Mouse (Mus musculus) CH12.LX (cell line): ENCODE results near the gene Acot7. TPM values are rescaled to one million over a fixed set of nuclear protein-coding genes. Genes with fewer than 3 reads are reported as not detected.

Experiments used
- DNase-seq: peaks from one replicate; pipeline ENCODE4 v3.0.0-alpha.2; 2013; ENCODE audit errors: extremely low read depth
- H3K27ac ChIP-seq: 2 replicates; pipeline ENCODE4 v1.5.1; 2012; ENCODE audit warnings: low read depth, mild to moderate bottlenecking, control low read depth, moderate library complexity; ENCODE audit not compliant: insufficient read depth
- H3K27me3 ChIP-seq: replicated peaks from 2 replicates; pipeline ENCODE3; 2012; ENCODE audit warnings: inconsistent platforms
- H3K36me3 ChIP-seq, 2 experiments: replicated peaks in 1 of 2; 2 replicates each; pipeline versions ENCODE3 to v1.6.1; 2012; ENCODE audit warnings: inconsistent platforms in 1 of 2, low read length in 1 of 2, mild to moderate bottlenecking in 1 of 2, mixed read lengths in 1 of 2, moderate library complexity in 1 of 2; ENCODE audit not compliant: control insufficient read depth in 1 of 2, insufficient read depth in 1 of 2
- H3K4me1 ChIP-seq, 2 experiments: 2 replicates each; pipeline ENCODE4 v1.6.1; 2012; ENCODE audit warnings: inconsistent platforms in 1 of 2, moderate library complexity in 1 of 2; ENCODE audit not compliant: insufficient read depth in 2 of 2, control insufficient read depth in 1 of 2
- H3K4me2 ChIP-seq: 2 replicates; pipeline ENCODE4 v1.6.1; 2012; ENCODE audit warnings: low read depth, mild to moderate bottlenecking, control low read depth; ENCODE audit not compliant: poor library complexity, insufficient read depth, severe bottlenecking
- H3K4me3 ChIP-seq, 3 experiments: fragments of 150-350 bp in 1 of 3; sonication (generic) in 1 of 3; replicated peaks in 1 of 3; 2 replicates each; pipeline versions ENCODE3 to v1.5.1; 2011 to 2012; ENCODE audit warnings: low read depth in 2 of 3, low read length in 2 of 3, mild to moderate bottlenecking in 2 of 3, moderate library complexity in 2 of 3, control low read depth in 1 of 3, improper control_type of control experiment in 1 of 3, inconsistent platforms in 1 of 3, mixed read lengths in 1 of 3; ENCODE audit not compliant: poor library complexity in 1 of 3
- H3K79me2 ChIP-seq: replicated peaks from 2 replicates; pipeline ENCODE4 v1.6.1; 2012; ENCODE audit warnings: mild to moderate bottlenecking, moderate library complexity; ENCODE audit not compliant: control insufficient read depth, poor library complexity, insufficient read depth, severe bottlenecking; ENCODE audit errors: extremely low read depth
- H3K9ac ChIP-seq: 2 replicates; pipeline ENCODE4 v1.6.1; 2012; ENCODE audit warnings: low read depth, mild to moderate bottlenecking, control low read depth, moderate library complexity; ENCODE audit not compliant: insufficient read depth
- H3K9me3 ChIP-seq: replicated peaks from 2 replicates; pipeline ENCODE3; 2012; ENCODE audit warnings: low read length, inconsistent platforms, mixed read lengths
- BHLHE40 ChIP-seq: IDR thresholded peaks from 2 replicates; pipeline ENCODE4 v1.6.1; 2011; ENCODE audit warnings: mild to moderate bottlenecking, low read depth, low read length, improper control_type of control experiment
- CHD1 ChIP-seq: IDR thresholded peaks from 2 replicates; pipeline ENCODE4 v1.6.1; 2012; ENCODE audit warnings: low read depth, low read length, improper control_type of control experiment, inconsistent platforms
- CTCF ChIP-seq, 2 experiments: IDR thresholded peaks in 1 of 2; conservative IDR thresholded peaks in 1 of 2; 2 replicates each; pipeline ENCODE4 v1.5.1; 2011 to 2012; ENCODE audit warnings: low read depth in 2 of 2, low read length in 2 of 2, improper control_type of control experiment in 1 of 2, inconsistent platforms in 1 of 2, mild to moderate bottlenecking in 1 of 2, moderate library complexity in 1 of 2
- ELF1 ChIP-seq: IDR thresholded peaks from 2 replicates; pipeline ENCODE4 v1.6.1; 2014; ENCODE audit warnings: low read depth, mild to moderate bottlenecking, inconsistent platforms, low read length, improper control_type of control experiment
- EP300 ChIP-seq: IDR thresholded peaks from 2 replicates; pipeline ENCODE4 v1.6.1; 2011; ENCODE audit warnings: low read length, improper control_type of control experiment
- IRF4 ChIP-seq: IDR thresholded peaks from 2 replicates; pipeline ENCODE4 v1.6.1; 2014; ENCODE audit warnings: low read depth, mild to moderate bottlenecking, inconsistent platforms, low read length, improper control_type of control experiment
- JUN ChIP-seq: IDR thresholded peaks from 2 replicates; pipeline ENCODE4 v1.6.1; 2011; ENCODE audit warnings: low read depth, mild to moderate bottlenecking, low read length, improper control_type of control experiment, moderate library complexity; ENCODE audit not compliant: insufficient read depth
- JUND ChIP-seq: conservative IDR thresholded peaks from 2 replicates; pipeline ENCODE4 v1.6.1; 2011; ENCODE audit warnings: low read depth, low read length, improper control_type of control experiment
- MAX ChIP-seq: IDR thresholded peaks from 2 replicates; pipeline ENCODE4 v1.6.1; 2011; ENCODE audit warnings: low read length, improper control_type of control experiment
- MAZ ChIP-seq: IDR thresholded peaks from 2 replicates; pipeline ENCODE4 v1.6.1; 2012; ENCODE audit warnings: low read depth, mild to moderate bottlenecking, inconsistent platforms, low read length, improper control_type of control experiment, moderate library complexity
- MXI1 ChIP-seq: IDR thresholded peaks from 2 replicates; pipeline ENCODE4 v1.6.1; 2011; ENCODE audit warnings: mild to moderate bottlenecking, low read depth, low read length, improper control_type of control experiment
- NRF1 ChIP-seq: IDR thresholded peaks from 2 replicates; pipeline ENCODE4 v1.6.1; 2014; ENCODE audit warnings: low read depth, mild to moderate bottlenecking, inconsistent platforms, low read length, improper control_type of control experiment, moderate library complexity
- POLR2A ChIP-seq: IDR thresholded peaks from 2 replicates; pipeline ENCODE4 v1.6.1; 2011; ENCODE audit warnings: low read depth, mild to moderate bottlenecking, improper control_type of control experiment, low read length
- POLR2AphosphoS2 ChIP-seq: IDR thresholded peaks from 2 replicates; pipeline ENCODE4 v1.6.1; 2011; ENCODE audit warnings: low read depth, low read length, improper control_type of control experiment
- RCOR1 ChIP-seq: conservative IDR thresholded peaks from 2 replicates; pipeline ENCODE4 v1.6.1; 2012; ENCODE audit warnings: low read depth, mild to moderate bottlenecking, inconsistent platforms, low read length, improper control_type of control experiment
- SMC3 ChIP-seq: IDR thresholded peaks from 2 replicates; pipeline ENCODE4 v1.6.1; 2011; ENCODE audit warnings: low read depth, low read length, improper control_type of control experiment
- TBP ChIP-seq: conservative IDR thresholded peaks from 2 replicates; pipeline ENCODE4 v1.6.1; 2011; ENCODE audit warnings: low read depth, low read length, improper control_type of control experiment
- TCF12 ChIP-seq: IDR thresholded peaks from 2 replicates; pipeline ENCODE4 v1.6.1; 2014; ENCODE audit warnings: low read depth, mild to moderate bottlenecking, inconsistent platforms, low read length, improper control_type of control experiment
- UBTF ChIP-seq: IDR thresholded peaks from 2 replicates; pipeline ENCODE4 v1.6.1; 2012; ENCODE audit warnings: low read depth, mild to moderate bottlenecking, inconsistent platforms, low read length, improper control_type of control experiment, moderate library complexity
- USF1 ChIP-seq: IDR thresholded peaks from 2 replicates; pipeline ENCODE4 v1.6.1; 2014; ENCODE audit warnings: low read depth, mild to moderate bottlenecking, inconsistent platforms, low read length, improper control_type of control experiment
- ZC3H11A ChIP-seq: IDR thresholded peaks from 2 replicates; pipeline ENCODE4 v1.6.1; 2012; ENCODE audit warnings: low read depth, mild to moderate bottlenecking, inconsistent platforms, low read length, improper control_type of control experiment
- ZNF384 ChIP-seq: IDR thresholded peaks from 2 replicates; pipeline ENCODE4 v1.6.1; 2012; ENCODE audit warnings: low read depth, low read length, improper control_type of control experiment, inconsistent platforms
- dilution Hi-C: fragments of 300-500 bp; cut with MboI; formaldehyde crosslinking; loops from 2 replicates; pipeline ENCODE4 v1.14.3; 2020; ENCODE audit warnings: low sequenced_read_pairs; ENCODE audit not compliant: extremely low pct_unique_long_range_greater_than_20kb, extremely low pct_ligation_motif_present
- in situ Hi-C: fragments of 300-500 bp; cut with MboI; formaldehyde crosslinking; loops from 3 replicates; pipeline ENCODE4 v1.14.3; 2019; ENCODE audit warnings: low sequenced_read_pairs, low pct_ligation_motif_present, low pct_unique_long_range_greater_than_20kb, mixed read lengths
- polyA plus RNA-seq: library from polyadenylated mRNA; unstranded; fragments of >175 nt; gene quantifications from 2 replicates; pipeline ENCODE4 v1.2.1, GENCODE M21; 2012; ENCODE audit warnings: low read depth; ENCODE audit not compliant: insufficient read length
- total RNA-seq, 2 experiments: library from RNA; depleted of rRNA; stranded (reverse); fragments of 300-350 nt in 1 of 2; fragments of >200 nt in 1 of 2; gene quantifications; 2 replicates each; pipeline ENCODE4 v1.2.3; 2012 to 2014

The Acot7 gene
- total and polyA plus RNA-seq, 3 experiments = 29.0 to 71.1 (median 61.6) TPM

GRCm38 (mm10) chr4:152202418-152202817, 24.5 kb downstream of the Acot7 start:
- no peak for DNase-seq
- in situ Hi-C loops (no loop called here), dilution Hi-C loops (no loop called here)
- Histone ChIP-seq H3K4me2 (no peak overlapping the region), H3K4me3 (no peak overlapping the region), H3K9ac (no peak overlapping the region), H3K36me3 (peaks cover 0 to 22% of the 10 kb centered on the region in 2 experiments), H3K9me3 (no peaks in the 10 kb centered on the region), H3K79me2 (no peaks in the 10 kb centered on the region), H3K27me3 (no peaks in the 10 kb centered on the region), H3K4me1 (peaks cover 10 to 62% of the 10 kb centered on the region in 2 experiments), H3K27ac (no peak overlapping the region)
- TF ChIP-seq MAX (no peak), ZNF384 (no peak), UBTF (no peak), TCF12 (no peak), NRF1 (no peak), RCOR1 (no peak), BHLHE40 (no peak), SMC3 (no peak), JUND (no peak), POLR2A (no peak), ZC3H11A (no peak), USF1 (no peak)

GRCm38 (mm10) chr4:152202905-152203304, 25.0 kb downstream of the Acot7 start:
- Histone ChIP-seq H3K36me3 (peaks cover 0 to 22% of the 10 kb centered on the region in 2 experiments), H3K4me1 (peaks cover 10 to 62% of the 10 kb centered on the region in 2 experiments), H3K79me2 (no peaks in the 10 kb centered on the region), H3K4me3 (no peak overlapping the region), H3K27ac (no peak overlapping the region), H3K27me3 (no peaks in the 10 kb centered on the region), H3K4me2 (no peak overlapping the region), H3K9me3 (no peaks in the 10 kb centered on the region), H3K9ac (no peak overlapping the region)
- no peak for TF ChIP-seq TBP
- no peak for TF ChIP-seq ELF1
- TF ChIP-seq UBTF = no peak
- no peak for TF ChIP-seq EP300
- TF ChIP-seq IRF4 = no peak
- no peak for TF ChIP-seq MAZ
- no peak for TF ChIP-seq JUN
- no peak for TF ChIP-seq MXI1
- no peak for TF ChIP-seq CTCF (conservative IDR thresholded peaks at IDR 0.05 in 1 of 2, IDR thresholded peaks at IDR 0.05 in 1 of 2; ENCODE audit: low read depth in 2 of 2, low read length in 2 of 2)
- no peak for TF ChIP-seq ZC3H11A
- no peak for TF ChIP-seq JUND
- no peak for TF ChIP-seq POLR2AphosphoS2
- TF ChIP-seq SMC3 = no peak
- TF ChIP-seq CHD1 = no peak
- no peak for TF ChIP-seq BHLHE40
- no peak for DNase-seq
- dilution Hi-C loops (no loop called here), in situ Hi-C loops (no loop called here)
